ENCODE assay signal across 9 mouse cellular contexts in genomic region chr10:92307861-92308260, GRCm38 (mm10).
A peak's percentile ranks its signal among the peaks of the same experiment; 100 is the strongest.
DNase-seq lines count a peak whose midpoint lies in the region; ATAC-seq and TF ChIP-seq lines count a peak whose summit lies in the region.
"Had no signal": no experiment of that assay in that cellular context is flagged by ENCODE, and none has a peak within 500 bp of the region (broad histone marks: within the 10 kb centered on the region; RNA-seq: fewer than 3 reads in every experiment).

No protein-coding gene starts in this region.

- no peak for ATAC-seq in hindbrain, embryonic 11.5 days (ENCODE audit: low FRiP score)
- ATAC-seq in hindbrain, embryonic 16.5 days, result no peak
- no peak for ATAC-seq in lung, postnatal 0 days

- no peaks in the 10 kb centered on the region for H3K9me3 ChIP-seq in hindbrain, embryonic 11.5 days (ENCODE audit: control insufficient read depth, low read length)
- no peaks in the 10 kb centered on the region for H3K9me3 ChIP-seq in hindbrain, embryonic 16.5 days (ENCODE audit: control insufficient read depth, low read length)
- H3K9me3 ChIP-seq in lung, postnatal 0 days (ENCODE audit: low read length), result no peaks in the 10 kb centered on the region

- H3K27me3 ChIP-seq in hindbrain, embryonic 11.5 days (ENCODE audit: control insufficient read depth, insufficient read depth, low read length), result no peaks in the 10 kb centered on the region
- no peaks in the 10 kb centered on the region for H3K27me3 ChIP-seq in hindbrain, embryonic 16.5 days (replicated peaks; ENCODE audit: control insufficient read depth, insufficient read depth, low read length)
- H3K27me3 ChIP-seq in lung, postnatal 0 days (replicated peaks; ENCODE audit: insufficient read depth, low read length), result no peaks in the 10 kb centered on the region

- TF ChIP-seq CTCF in lung, postnatal 0 days (IDR thresholded peaks at IDR 0.05), result peak; percentile 77

- H3K4me3 ChIP-seq in hindbrain, embryonic 11.5 days (ENCODE audit: low read depth, low read length), result no peak overlapping the region
- no peak overlapping the region for H3K4me3 ChIP-seq in hindbrain, embryonic 16.5 days (ENCODE audit: low read length)
- no peak overlapping the region for H3K4me3 ChIP-seq in lung, postnatal 0 days (ENCODE audit: low read depth, low read length)

- H3K36me3 ChIP-seq in hindbrain, embryonic 11.5 days (ENCODE audit: control insufficient read depth, insufficient read depth, low read length), result no peaks in the 10 kb centered on the region
- H3K36me3 ChIP-seq in hindbrain, embryonic 16.5 days (ENCODE audit: control insufficient read depth, insufficient read depth, low read length), result no peaks in the 10 kb centered on the region
- H3K36me3 ChIP-seq in lung, postnatal 0 days (ENCODE audit: insufficient read depth, low read length), result no peaks in the 10 kb centered on the region

- WGBS in hindbrain, embryonic 11.5 days, result 44% methylated on average over 3 of the region's 3 CpGs
- 31% methylated on average over 3 of the region's 3 CpGs for whole genome bisulfite sequencing in hindbrain, embryonic 16.5 days
- 21% methylated on average over 3 of the region's 3 CpGs for WGBS in lung, postnatal 0 days

- H3K9ac ChIP-seq in hindbrain, embryonic 11.5 days (ENCODE audit: low read depth, low read length), result no peak overlapping the region
- H3K9ac ChIP-seq in hindbrain, embryonic 16.5 days (ENCODE audit: low read depth, low read length), result no peak overlapping the region
- no peak overlapping the region for H3K9ac ChIP-seq in lung, postnatal 0 days (replicated peaks; ENCODE audit: low read depth)

- no peak for TF ChIP-seq EP300 in lung, postnatal 0 days (IDR thresholded peaks at IDR 0.05)

- peak; percentile 59 for DNase-seq in hindbrain, embryonic 11.5 days (ENCODE audit: low spot score)
- peak; percentile 58 for DNase-seq in lung, postnatal 0 days (ENCODE audit: low spot score)
- DNase-seq in lung, postnatal 4 days, result no peak
- peak; percentile 53 for DNase-seq in brain, adult 2 months (ENCODE audit: low read depth, low spot score)
- DNase-seq in naive thymus-derived CD4-positive, alpha-beta T cell, adult 2 months (ENCODE audit: low read depth), result peak; percentile 13
- DNase-seq in spleen, postnatal 14 days (ENCODE audit: low spot score in 2 of 2), result no peak
- no peak for DNase-seq in gastrocnemius, adult 8-10 months (ENCODE audit: low spot score in 2 of 2)
- DNase-seq: adrenal gland, adult 8-10 months had no signal

- H3K27ac ChIP-seq in hindbrain, embryonic 11.5 days (ENCODE audit: low read depth, low read length), result no peak overlapping the region
- no peak overlapping the region for H3K27ac ChIP-seq in hindbrain, embryonic 16.5 days (ENCODE audit: low read depth, low read length)
- no peak overlapping the region for H3K27ac ChIP-seq in lung, postnatal 0 days (ENCODE audit: low read length)

- no peaks in the 10 kb centered on the region for H3K4me1 ChIP-seq in hindbrain, embryonic 11.5 days (replicated peaks; ENCODE audit: control insufficient read depth, insufficient read depth, low read length)
- H3K4me1 ChIP-seq in hindbrain, embryonic 16.5 days (ENCODE audit: control insufficient read depth, insufficient read depth, low read depth, low read length), result no peaks in the 10 kb centered on the region
- no peaks in the 10 kb centered on the region for H3K4me1 ChIP-seq in lung, postnatal 0 days (ENCODE audit: insufficient read depth, low read depth, low read length)

- H3K4me2 ChIP-seq in hindbrain, embryonic 11.5 days (replicated peaks; ENCODE audit: low read depth, low read length), result no peak overlapping the region
- no peak overlapping the region for H3K4me2 ChIP-seq in hindbrain, embryonic 16.5 days (ENCODE audit: low read length)
- H3K4me2 ChIP-seq in lung, postnatal 0 days (replicated peaks; ENCODE audit: low read depth, low read length), result no peak overlapping the region

Comparison
In these comparisons a context has a peak if more than half of its experiments do, and no peak if none do; other contexts are left out.
1. DNase-seq: peak in hindbrain, embryonic 11.5 days (single experiment), lung, postnatal 0 days (single experiment), brain, adult 2 months (single experiment) and naive thymus-derived CD4-positive, alpha-beta T cell, adult 2 months (single experiment); none in lung, postnatal 4 days (0 of 2), spleen, postnatal 14 days (0 of 2) and gastrocnemius, adult 8-10 months (0 of 2).